Mouse (Mus musculus): ENCODE data around the gene Gpr82.

GRCm38 (mm10) chrX:13670342-13670741, 9.2 kb downstream of the Gpr82 start:
- TF ChIP-seq USF1 (IDR thresholded peaks at IDR 0.05; ENCODE audit: low read depth) (no peak), MYOD1 (IDR thresholded peaks at IDR 0.05; ENCODE audit: control insufficient read depth in 1 of 3, insufficient read length in 2 of 3, low read depth in 2 of 3) (no peak), MAX (IDR thresholded peaks at IDR 0.05; ENCODE audit: low read depth) (no peak), POLR2A (IDR thresholded peaks at IDR 0.05; ENCODE audit: insufficient read length, low read depth) (no peak), TCF12 (IDR thresholded peaks at IDR 0.05; ENCODE audit: insufficient read depth, poor library complexity, severe bottlenecking) (no peak), CEBPB (IDR thresholded peaks at IDR 0.05; ENCODE audit: insufficient read depth, poor library complexity, severe bottlenecking) (no peak), POLR2AphosphoS2 (IDR thresholded peaks at IDR 0.05; ENCODE audit: insufficient read length, low read depth) (no peak), TCF3 (IDR thresholded peaks at IDR 0.05; ENCODE audit: insufficient read length, low read depth) (no peak)

Measured in myocyte (in vitro differentiated cells).